ENCODE assay signal across 8 mouse cellular contexts in genomic region chr2:126706759-126707437, GRCm38 (mm10). TPM values are rescaled to one million over a fixed set of nuclear protein-coding genes. Genes with fewer than 3 reads are reported as not detected.
DNase-seq lines count a peak whose midpoint lies in the region; ATAC-seq lines count a peak whose summit lies in the region.

TSS of gene Usp8 (plus strand) at chr2:126707328.

- peak within 1 kb of the TSS; percentile 86 for H3K27ac ChIP-seq in hindbrain, embryonic 16.5 days (ENCODE audit: low read depth, low read length)
- H3K27ac ChIP-seq in macrophage: peak within 1 kb of the TSS; percentile 63

- H3K36me3 ChIP-seq in hindbrain, embryonic 16.5 days (ENCODE audit: control insufficient read depth, insufficient read depth, low read length): no peaks in the 10 kb centered on the region
- no peaks in the 10 kb centered on the region for H3K36me3 ChIP-seq in macrophage (ENCODE audit: inconsistent target)

- peaks cover 11% of the 10 kb centered on the region for H3K4me1 ChIP-seq in hindbrain, embryonic 16.5 days (ENCODE audit: control insufficient read depth, insufficient read depth, low read depth, low read length)

- peak within 1 kb of the TSS; percentile 94 for H3K4me3 ChIP-seq in hindbrain, embryonic 16.5 days (ENCODE audit: low read length)
- H3K4me3 ChIP-seq in macrophage (ENCODE audit: inconsistent target): peak within 1 kb of the TSS; percentile 65

- H3K4me2 ChIP-seq in hindbrain, embryonic 16.5 days (ENCODE audit: low read length): peak within 1 kb of the TSS; percentile 91

- H3K9ac ChIP-seq in hindbrain, embryonic 16.5 days (ENCODE audit: low read depth, low read length): peak within 1 kb of the TSS; percentile 98

- no peaks in the 10 kb centered on the region for H3K9me3 ChIP-seq in hindbrain, embryonic 16.5 days (ENCODE audit: control insufficient read depth, low read length)

- peak; percentile 86 for DNase-seq in WW6 (ENCODE audit: low read depth, low spot score)
- DNase-seq in cerebellum, postnatal 4 days (ENCODE audit: low spot score in 2 of 2): peak; percentile 95 to 96
- DNase-seq in gastrocnemius, adult 18-20 months (ENCODE audit: low spot score): peak; percentile 99
- peak; percentile 99 for DNase-seq in left cerebral cortex, adult 18-20 months (ENCODE audit: low spot score in 2 of 2)
- peak; percentile 99 for DNase-seq in right cerebral cortex, adult 18-20 months
- DNase-seq in urinary bladder, postnatal 10 days (ENCODE audit: low spot score): peak; percentile 90

- ATAC-seq in hindbrain, embryonic 16.5 days: peak; percentile 100

- 4% methylated on average over 37 of the region's 47 CpGs for WGBS in hindbrain, embryonic 16.5 days
- WGBS in macrophage (ENCODE audit: missing documents): 4% methylated on average over 47 of the region's 47 CpGs

- peaks cover 46% of the 10 kb centered on the region for H3K79me2 ChIP-seq in macrophage (ENCODE audit: inconsistent target)

- peaks cover 2% of the 10 kb centered on the region for H3K27me3 ChIP-seq in hindbrain, embryonic 16.5 days (replicated peaks; ENCODE audit: control insufficient read depth, insufficient read depth, low read length)

RNA-seq across cellular contexts. Expression of gene Usp8, which starts in this region (rescaled TPM):
- 10 to 100 TPM; 16.3 to 17.1 TPM for total RNA-seq in gastrocnemius, adult 18-20 months (2021)
- polyA plus RNA-seq in hindbrain, embryonic 16.5 days (2015; fragmentation: Nextera tagmentation; extraction: Ambion mirVana): 28.7 and 31.7 TPM in 2 replicates
- 10 to 100 TPM; 49.0 to 52.1 TPM for total RNA-seq in left cerebral cortex, adult 18-20 months (2021)
- 100 to 1,000 TPM in 23 of 26 experiments, 10 to 100 TPM in 3; 86.6 to 188 (median 158) TPM for total RNA-seq in macrophage (2018; cell fraction: chromatin; rRNA removed)
- 100 to 1,000 TPM in 10 of 26 experiments, 10 to 100 TPM in 16; 76.7 to 110 (median 95.9) TPM for total RNA-seq in macrophage (2018; cell fraction: cytosol; rRNA removed)
- total RNA-seq in macrophage (2018; cell fraction: nucleus; rRNA removed): 100 to 1,000 TPM in 15 of 26 experiments, 10 to 100 TPM in 11; 62.7 to 138 (median 107) TPM
- polyA plus RNA-seq in macrophage (2018): 75.9 to 158 TPM (median 86.2 TPM) in 3 replicates

Comparison
In these comparisons a context has a peak if more than half of its experiments do, and no peak if none do; other contexts are left out.
1. Peak in every context shown above with its lines: DNase-seq, ATAC-seq, H3K4me3 ChIP-seq and H3K27ac ChIP-seq.